Mouse (Mus musculus) kidney, postnatal 0 days (tissue): ENCODE results near the gene Tmem121b. TPM values are rescaled to one million over a fixed set of nuclear protein-coding genes. Genes with fewer than 3 reads are reported as not detected.

Source experiments
- ATAC-seq: fragments of 200-750 bp; cut with Nextera tagmentation; replicated peaks from 2 replicates; pipeline ENCODE4 v1.8.0; 2017; ENCODE audit warnings: low read depth, moderate number of reproducible peaks, moderate TSS enrichment, moderate library complexity; ENCODE audit not compliant: low FRiP score
- DNase-seq: peaks from one replicate; pipeline ENCODE4 v3.0.0-alpha.2; 2016; ENCODE audit warnings: low spot score
- H3K27ac ChIP-seq: fragments of 300-500 bp; sonication (generic); 2 replicates; pipeline ENCODE4 v1.5.1; 2014; ENCODE audit warnings: mild to moderate bottlenecking
- H3K27me3 ChIP-seq: fragments of 300-500 bp; sonication (generic); 2 replicates; pipeline ENCODE4 v1.6.1; 2014; ENCODE audit warnings: low read length, mixed read lengths; ENCODE audit not compliant: insufficient read depth
- H3K36me3 ChIP-seq: fragments of 300-500 bp; sonication (generic); 2 replicates; pipeline ENCODE4 v1.6.1; 2014; ENCODE audit warnings: low read length, mixed read lengths; ENCODE audit not compliant: insufficient read depth
- H3K4me1 ChIP-seq: fragments of 300-500 bp; sonication (generic); replicated peaks from 2 replicates; pipeline ENCODE4 v1.6.1; 2014; ENCODE audit warnings: antibody characterized with exemption, low read length, mixed read lengths; ENCODE audit not compliant: insufficient read depth
- H3K4me2 ChIP-seq: fragments of 300-500 bp; sonication (generic); 2 replicates; pipeline ENCODE4 v1.6.1; 2014; ENCODE audit warnings: mild to moderate bottlenecking, low read length, moderate library complexity, mixed read lengths
- H3K4me3 ChIP-seq: fragments of 300-500 bp; sonication (generic); replicated peaks from 2 replicates; pipeline ENCODE4 v1.5.1; 2014; ENCODE audit warnings: low read depth, low read length
- H3K9ac ChIP-seq: fragments of 300-500 bp; sonication (generic); 2 replicates; pipeline ENCODE4 v1.6.1; 2014; ENCODE audit warnings: low read depth, low read length
- H3K9me3 ChIP-seq: fragments of 300-500 bp; sonication (generic); replicated peaks from 2 replicates; pipeline ENCODE4 v1.6.1; 2016; ENCODE audit warnings: low read length, inconsistent platforms, mixed read lengths
- CTCF ChIP-seq: IDR thresholded peaks from 2 replicates; pipeline ENCODE4 v1.5.1; 2016; ENCODE audit warnings: antibody characterized with exemption, low read depth, mild to moderate bottlenecking, moderate library complexity
- WGBS: fragments of 180-500 bp; shearing (Covaris S2); extraction: QIAGEN DNeasy Blood & Tissue Kit; methylation state at CpG from one replicate; pipeline ENCODE4 v1.1.7; 2014; 5-methylcytosine and 5-hydroxymethylcytosine counted together
- polyA plus RNA-seq: library from polyadenylated mRNA; unstranded; fragments of >200 nt; fragmentation: Nextera tagmentation; extraction: Ambion mirVana; gene quantifications from 2 replicates; pipeline ENCODE4 v1.2.1, GENCODE M21; 2015

Tmem121b gene
- polyA plus RNA-seq, 1 experiment from 2014 or later, result 0.12 TPM

- 51% methylated on average over 3 of the region's 3 CpGs for WGBS
- ATAC-seq, result no peak
- H3K27ac ChIP-seq, result no peak overlapping the region
- peaks cover 16% of the 10 kb centered on the region; the same call in 1 of the 2 replicates for H3K4me1 ChIP-seq
- TF ChIP-seq CTCF, result no peak
- H3K36me3 ChIP-seq, result no peaks in the 10 kb centered on the region
- H3K4me3 ChIP-seq, result no peak overlapping the region
- H3K27me3 ChIP-seq, result peaks cover 19% of the 10 kb centered on the region
- H3K9me3 ChIP-seq, result no peaks in the 10 kb centered on the region
- no peak overlapping the region for H3K9ac ChIP-seq
- H3K4me2 ChIP-seq, result no peak overlapping the region
- DNase-seq, result no peak
These were observed 5.0 kb downstream of the Tmem121b start for GRCm38 (mm10) chr6:120488647-120489046.

- Histone ChIP-seq H3K36me3 (no peaks in the 10 kb centered on the region), H3K4me1 (no peaks in the 10 kb centered on the region), H3K27me3 (no peaks in the 10 kb centered on the region), H3K9ac (no peak overlapping the region), H3K27ac (no peak overlapping the region), H3K4me3 (no peak overlapping the region), H3K4me2 (no peak overlapping the region), H3K9me3 (no peaks in the 10 kb centered on the region)
- TF ChIP-seq CTCF, result no peak
- DNase-seq, result no peak
- WGBS, result 60% methylated on average over 8 of the region's 8 CpGs
- ATAC-seq, result no peak
These were observed 7.5 kb downstream of the Tmem121b start for GRCm38 (mm10) chr6:120486051-120486510.

GRCm38 (mm10) chr6:120485038-120485437, 8.6 kb downstream of the Tmem121b start:
- Histone ChIP-seq H3K4me2 (no peak overlapping the region), H3K4me1 (no peaks in the 10 kb centered on the region), H3K36me3 (no peaks in the 10 kb centered on the region), H3K27me3 (no peaks in the 10 kb centered on the region), H3K9ac (no peak overlapping the region), H3K9me3 (no peaks in the 10 kb centered on the region), H3K4me3 (no peak overlapping the region), H3K27ac (no peak overlapping the region)
- WGBS, result 55% methylated on average over 3 of the region's 3 CpGs
- DNase-seq (no peak), ATAC-seq (no peak)
- no peak for TF ChIP-seq CTCF

DNA sequence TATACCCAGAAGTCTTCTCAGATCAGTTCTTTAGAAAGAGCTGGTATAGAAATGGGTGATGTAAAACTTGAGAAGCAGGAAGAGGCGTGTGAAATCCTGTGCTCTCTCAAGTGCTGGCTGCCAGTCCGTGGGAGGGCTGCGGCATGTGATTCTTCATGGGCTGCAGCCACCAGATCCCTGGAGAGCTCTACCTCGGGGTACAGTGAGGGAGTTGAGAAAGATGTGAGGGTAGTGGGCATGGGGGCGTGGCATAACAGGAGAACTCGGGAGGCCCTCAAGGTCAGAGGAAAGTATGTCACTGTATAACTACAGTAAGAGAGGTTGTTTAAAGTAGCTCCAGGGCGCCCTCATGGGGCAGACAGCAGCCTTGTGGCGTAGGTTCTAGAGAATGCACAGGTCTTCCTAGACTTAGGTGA, 10.4 kb downstream of the Tmem121b start:
- Histone ChIP-seq H3K9ac (no peak overlapping the region), H3K36me3 (no peaks in the 10 kb centered on the region), H3K27me3 (no peaks in the 10 kb centered on the region), H3K27ac (no peak overlapping the region), H3K4me2 (peak overlapping the region; percentile 21; the same call in 1 of the 2 replicates), H3K4me1 (no peaks in the 10 kb centered on the region), H3K4me3 (no peak overlapping the region), H3K9me3 (no peaks in the 10 kb centered on the region)
- 22% methylated on average over 8 of the region's 8 CpGs for WGBS
- peak; percentile 70 for TF ChIP-seq CTCF
- DNase-seq (peak; percentile 72), ATAC-seq (peak; percentile 64)

DNA sequence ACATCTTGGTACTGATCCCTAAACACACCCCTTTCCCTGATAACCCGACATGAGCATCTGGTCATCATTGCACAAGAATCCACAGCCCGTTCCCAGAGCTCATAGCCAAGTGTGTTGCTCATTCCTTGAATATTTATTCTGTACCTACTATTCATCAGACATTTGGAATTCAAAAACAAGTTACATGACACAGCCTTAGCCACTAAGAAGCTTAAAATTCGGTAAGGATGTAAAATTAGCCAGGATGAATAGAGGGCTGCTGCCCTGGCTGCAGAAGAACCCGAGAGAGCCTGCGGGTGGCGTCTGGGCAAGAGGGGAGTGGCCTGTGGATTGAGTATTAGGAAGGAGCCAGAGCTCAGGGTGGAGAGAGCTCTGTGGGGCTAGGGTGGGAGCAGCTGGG, 10.9 kb downstream of the Tmem121b start:
- no peak overlapping the region for H3K4me3 ChIP-seq
- H3K27me3 ChIP-seq, result no peaks in the 10 kb centered on the region
- no peak for DNase-seq
- H3K9ac ChIP-seq, result no peak overlapping the region
- no peak for TF ChIP-seq CTCF
- no peaks in the 10 kb centered on the region for H3K36me3 ChIP-seq
- no peaks in the 10 kb centered on the region for H3K9me3 ChIP-seq
- no peak overlapping the region for H3K4me2 ChIP-seq
- WGBS, result 40% methylated on average over 6 of the region's 6 CpGs
- peak; percentile 60 for ATAC-seq
- H3K4me1 ChIP-seq, result no peaks in the 10 kb centered on the region
- H3K27ac ChIP-seq, result no peak overlapping the region

- H3K27me3 ChIP-seq, result no peaks in the 10 kb centered on the region
- no peaks in the 10 kb centered on the region for H3K36me3 ChIP-seq
- no peak overlapping the region for H3K4me2 ChIP-seq
- 89% methylated on average over 14 of the region's 14 CpGs for WGBS
- TF ChIP-seq CTCF, result no peak
- ATAC-seq (no peak), DNase-seq (no peak)
- no peak overlapping the region for H3K9ac ChIP-seq
- H3K4me3 ChIP-seq, result no peak overlapping the region
- H3K27ac ChIP-seq, result no peak overlapping the region
- H3K9me3 ChIP-seq, result no peaks in the 10 kb centered on the region
- H3K4me1 ChIP-seq, result no peaks in the 10 kb centered on the region
These were observed 11.6 kb downstream of the Tmem121b start for GRCm38 (mm10) chr6:120482021-120482420.

GRCm38 (mm10) chr6:120481538-120481937, 12.1 kb downstream of the Tmem121b start:
- Histone ChIP-seq H3K27me3 (no peaks in the 10 kb centered on the region), H3K4me1 (no peaks in the 10 kb centered on the region), H3K27ac (no peak overlapping the region), H3K36me3 (no peaks in the 10 kb centered on the region), H3K4me2 (no peak overlapping the region), H3K4me3 (no peak overlapping the region), H3K9ac (no peak overlapping the region), H3K9me3 (no peaks in the 10 kb centered on the region)
- 88% methylated on average over 6 of the region's 6 CpGs for WGBS
- no peak for ATAC-seq
- peak; percentile 47; the same call in 1 of the 2 replicates for TF ChIP-seq CTCF
- no peak for DNase-seq
